Mouse (Mus musculus) sigmoid colon, adult 10 weeks (tissue): ENCODE data around the gene Olfr616. TPM values are rescaled to one million over a fixed set of nuclear protein-coding genes. Genes with fewer than 3 reads are reported as not detected.

Source experiments
- polyA plus RNA-seq: library from polyadenylated mRNA; stranded (reverse); fragments of 350-450 nt; fragmentation: Illumina TruSeq; extraction: RNeasy Lipid Tissue Mini Kit (QIAGEN cat#74804); gene quantifications from one replicate; pipeline ENCODE4 v1.2.3, GENCODE M21; 2014; ENCODE audit warnings: low read depth, low replicate concordance

The Olfr616 gene
- polyA plus RNA-seq, result not detected

DNA sequence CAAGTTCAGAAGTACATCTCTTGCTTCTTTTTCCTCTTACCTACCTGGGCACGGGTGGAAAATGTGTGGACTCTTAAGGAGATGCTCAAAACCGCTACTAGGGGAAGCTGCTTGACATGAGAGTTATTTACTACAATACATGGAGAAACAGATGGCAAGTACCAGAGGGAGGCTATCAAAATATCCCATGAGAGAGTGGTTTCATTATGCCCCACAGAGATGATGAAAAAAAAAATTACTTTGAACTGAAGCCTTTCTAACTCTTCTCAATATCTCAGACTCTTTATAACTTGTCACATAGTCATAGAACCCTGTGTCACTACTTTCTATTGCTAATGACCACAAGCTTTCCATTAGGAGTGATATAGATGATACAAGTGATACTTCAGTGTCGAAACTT, at the start of gene Olfr616:
TSS of gene Olfr616 (minus strand) at position 101 of the 400 bp plus-strand sequence.

GRCm38 (mm10) chr7:103612434-103612833, 43.5 kb upstream of the Olfr616 start, which contains the start of gene Olfr620:
Gene Olfr620 (minus strand): TSS chr7:103612534.

DNA sequence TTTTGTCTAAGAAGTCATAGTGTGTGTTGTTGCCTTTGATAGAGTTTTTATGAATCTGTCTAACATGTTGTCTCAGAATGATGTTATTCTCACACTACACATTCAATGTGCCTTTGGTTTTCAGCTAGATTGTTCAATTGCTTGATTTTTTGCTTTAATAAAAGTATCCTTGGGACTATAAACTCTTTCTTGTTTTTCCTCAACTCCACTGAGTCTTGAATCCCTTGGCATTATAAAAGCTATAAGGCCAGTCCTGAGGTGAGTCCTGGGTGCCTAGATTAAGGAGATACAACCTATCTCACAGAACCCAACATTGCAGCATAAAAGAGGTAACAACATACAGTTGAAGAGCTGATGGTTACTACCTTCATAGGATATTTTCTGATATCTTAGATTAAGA, 31.3 kb upstream of the Olfr616 start, which contains the start of gene Olfr619:
TSS of gene Olfr619 (plus strand) at position 301 of the 400 bp plus-strand sequence.

GRCm38 (mm10) chr7:103589803-103590202, 20.9 kb upstream of the Olfr616 start, which contains the start of gene Olfr618:
Gene Olfr618 (plus strand): TSS chr7:103590103.

GRCm38 (mm10) chr7:103572761-103573160, 3.8 kb upstream of the Olfr616 start, which contains the start of gene Olfr617:
Gene Olfr617 (plus strand): TSS chr7:103573061.

DNA sequence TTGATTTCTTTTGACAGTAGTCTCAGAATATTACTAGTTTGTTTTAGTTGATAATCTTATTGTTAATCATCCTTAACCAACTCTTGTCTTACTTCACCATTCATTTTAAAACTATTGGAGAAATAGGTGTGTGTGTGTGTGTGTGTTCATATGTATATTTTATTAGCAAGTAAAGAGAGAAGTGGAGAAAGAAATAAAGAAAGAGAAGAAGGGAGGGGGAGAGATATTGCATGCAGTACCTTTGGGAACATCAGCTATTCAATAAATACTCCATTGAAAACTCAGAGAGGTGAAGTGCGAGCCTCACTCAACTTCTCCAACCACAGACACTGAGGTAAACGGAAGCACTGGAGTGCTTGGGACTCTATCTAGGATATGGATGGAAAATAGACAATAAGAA, 13.2 kb downstream of the Olfr616 start, which contains the start of gene Olfr615:
TSS of gene Olfr615 (plus strand) at position 301 of the 400 bp plus-strand sequence.

GRCm38 (mm10) chr7:103547774-103548173, 21.2 kb downstream of the Olfr616 start, which contains the start of gene Olfr613:
Gene Olfr613 (plus strand): TSS chr7:103548074.

GRCm38 (mm10) chr7:103542617-103543016, 26.3 kb downstream of the Olfr616 start, which contains the start of gene Olfr612:
Gene Olfr612 (minus strand): TSS chr7:103542717.

GRCm38 (mm10) chr7:103520746-103521145, 48.2 kb downstream of the Olfr616 start, which contains the start of gene Olfr611:
Gene Olfr611 (minus strand): TSS chr7:103520846.

Other genes starting within 250 kb of the Olfr616 start
- gene Olfr598, start 245.6 kb downstream of the Olfr616 start, polyA plus RNA-seq, result not detected
- gene Olfr599, start 233.2 kb downstream of the Olfr616 start, polyA plus RNA-seq, result not detected
- not detected for gene Olfr600, start 219.5 kb downstream of the Olfr616 start, polyA plus RNA-seq
- not detected for gene Olfr601, start 206.5 kb downstream of the Olfr616 start, polyA plus RNA-seq
- gene Olfr603, start 183.0 kb downstream of the Olfr616 start, polyA plus RNA-seq, result not detected
- gene Usp17lc, start 154.1 kb downstream of the Olfr616 start, polyA plus RNA-seq, result not detected
- not detected for gene Olfr605, start 123.7 kb downstream of the Olfr616 start, polyA plus RNA-seq
- not detected for gene Olfr606, start 120.1 kb downstream of the Olfr616 start, polyA plus RNA-seq
- gene Olfr607, start 105.0 kb downstream of the Olfr616 start, polyA plus RNA-seq, result not detected
- not detected for gene Olfr608, start 99.3 kb downstream of the Olfr616 start, polyA plus RNA-seq
- gene Olfr609, start 71.1 kb downstream of the Olfr616 start, polyA plus RNA-seq, result not detected
- not detected for gene Olfr610, start 57.0 kb downstream of the Olfr616 start, polyA plus RNA-seq
- gene Olfr611, start 48.3 kb downstream of the Olfr616 start, polyA plus RNA-seq, result not detected
- not detected for gene Olfr612, start 26.4 kb downstream of the Olfr616 start, polyA plus RNA-seq
- not detected for gene Olfr613, start 21.1 kb downstream of the Olfr616 start, polyA plus RNA-seq
- gene Olfr615, start 13.1 kb downstream of the Olfr616 start, polyA plus RNA-seq, result not detected
- gene Olfr617, start 3.9 kb upstream of the Olfr616 start, polyA plus RNA-seq, result not detected
- gene Olfr618, start 21.0 kb upstream of the Olfr616 start, polyA plus RNA-seq, result not detected
- not detected for gene Olfr619, start 31.4 kb upstream of the Olfr616 start, polyA plus RNA-seq
- not detected for gene Olfr620, start 43.4 kb upstream of the Olfr616 start, polyA plus RNA-seq
- gene Olfr622, start 73.6 kb upstream of the Olfr616 start, polyA plus RNA-seq, result not detected
- gene Olfr623, start 94.6 kb upstream of the Olfr616 start, polyA plus RNA-seq, result not detected
- gene Olfr624, start 102.0 kb upstream of the Olfr616 start, polyA plus RNA-seq, result 0.38 TPM
- not detected for gene Olfr625-ps1, start 113.6 kb upstream of the Olfr616 start, polyA plus RNA-seq
- gene Olfr243, start 145.5 kb upstream of the Olfr616 start, polyA plus RNA-seq, result not detected
- gene Olfr628, start 161.2 kb upstream of the Olfr616 start, polyA plus RNA-seq, result not detected
- gene Olfr629, start 175.8 kb upstream of the Olfr616 start, polyA plus RNA-seq, result not detected
- gene Olfr630, start 188.2 kb upstream of the Olfr616 start, polyA plus RNA-seq, result not detected
- gene Olfr69, start 202.5 kb upstream of the Olfr616 start, polyA plus RNA-seq, result not detected
- not detected for gene Olfr68, start 210.6 kb upstream of the Olfr616 start, polyA plus RNA-seq
- not detected for gene Olfr67, start 222.7 kb upstream of the Olfr616 start, polyA plus RNA-seq
- 7.9 TPM for gene Hbb-bt, start 244.9 kb upstream of the Olfr616 start, polyA plus RNA-seq